Mouse (Mus musculus): ENCODE data around the gene Atp2a3.

GRCm38 (mm10) chr11:73018471-73019146 is 57.6 kb downstream of the Atp2a3 start, which contains the start of gene Camkk1:
- TF ChIP-seq CTCF (IDR thresholded peaks at IDR 0.05; ENCODE audit: low read depth, low read length) (no peak), POLR2A (IDR thresholded peaks at IDR 0.05; ENCODE audit: insufficient read depth, low read length) (no peak), EP300 (IDR thresholded peaks at IDR 0.05; ENCODE audit: insufficient read depth, low read depth, low read length) (no peak)
